Comparison of ENCODE assay signal across 12 mouse cellular contexts in genomic region chr1:162015247-162015862, GRCm38 (mm10). TPM values are rescaled to one million over a fixed set of nuclear protein-coding genes. Genes with fewer than 3 reads are reported as not detected.
DNase-seq lines count a peak whose midpoint lies in the region; ATAC-seq and TF ChIP-seq lines count a peak whose summit lies in the region.
"Had no signal": no experiment of that assay in that cellular context is flagged by ENCODE, and none has a peak within 500 bp of the region (broad histone marks: within the 10 kb centered on the region; RNA-seq: fewer than 3 reads in every experiment).

No protein-coding gene starts in this region.

- DNase-seq in hindbrain, embryonic 11.5 days (ENCODE audit: low spot score) = no peak
- DNase-seq in stomach, postnatal 0 days (ENCODE audit: low spot score) = no peak
- peak; percentile 81 for DNase-seq in forelimb bud, embryonic 11.5 days (ENCODE audit: low read depth, low spot score)
- no peak for DNase-seq in layer of hippocampus, postnatal 36 days
- DNase-seq in cerebellum, adult 2 months = no peak
- DNase-seq: cerebellum, adult 18-20 months; midbrain, embryonic 14.5 days; right cerebral cortex, postnatal 14 days had no signal

- no peak for TF ChIP-seq POLR2A in cerebellum, adult 2 months (IDR thresholded peaks at IDR 0.05; ENCODE audit: borderline replicate concordance, insufficient read depth, low read length)

- no peak overlapping the region for H3K9ac ChIP-seq in hindbrain, embryonic 15.5 days
- H3K9ac ChIP-seq in hindbrain, embryonic 11.5 days (ENCODE audit: low read depth, low read length) = no peak overlapping the region
- no peak overlapping the region for H3K9ac ChIP-seq in stomach, embryonic 14.5 days (replicated peaks; ENCODE audit: low read depth, low read length)
- no peak overlapping the region for H3K9ac ChIP-seq in stomach, postnatal 0 days (ENCODE audit: low read length)
- H3K9ac ChIP-seq: liver, embryonic 14.5 days had no signal

- no peak overlapping the region for H3K4me3 ChIP-seq in hindbrain, embryonic 15.5 days
- no peak overlapping the region for H3K4me3 ChIP-seq in hindbrain, embryonic 11.5 days (ENCODE audit: low read depth, low read length)
- H3K4me3 ChIP-seq in stomach, embryonic 14.5 days (ENCODE audit: low read depth, low read length) = no peak overlapping the region
- no peak overlapping the region for H3K4me3 ChIP-seq in stomach, postnatal 0 days (ENCODE audit: low read depth, low read length)
- H3K4me3 ChIP-seq in cerebellum, adult 2 months (replicated peaks; ENCODE audit: insufficient read depth, low read depth, low read length) = no peak overlapping the region

- H3K4me1 ChIP-seq in hindbrain, embryonic 15.5 days (replicated peaks) = peaks cover 3% of the 10 kb centered on the region; the same call in 1 of the 2 replicates
- H3K4me1 ChIP-seq in hindbrain, embryonic 11.5 days (replicated peaks; ENCODE audit: control insufficient read depth, insufficient read depth, low read length) = no peaks in the 10 kb centered on the region
- peaks cover 42% of the 10 kb centered on the region for H3K4me1 ChIP-seq in stomach, embryonic 14.5 days (ENCODE audit: control insufficient read depth, insufficient read depth, low read length)
- H3K4me1 ChIP-seq in stomach, postnatal 0 days (replicated peaks; ENCODE audit: control insufficient read depth, insufficient read depth) = peaks cover 8% of the 10 kb centered on the region; the same call in 1 of the 2 replicates
- no peaks in the 10 kb centered on the region for H3K4me1 ChIP-seq in cerebellum, adult 2 months (ENCODE audit: control insufficient read depth, insufficient read depth, low read length)

- ATAC-seq in hindbrain, embryonic 15.5 days (ENCODE audit: low FRiP score, low read depth) = no peak
- no peak for ATAC-seq in hindbrain, embryonic 11.5 days (ENCODE audit: low FRiP score)
- ATAC-seq in stomach, embryonic 14.5 days (ENCODE audit: insufficient number of reproducible peaks, insufficient read depth, low FRiP score, low read depth) = no peak; the same call in 1 of the 2 replicates
- ATAC-seq in stomach, postnatal 0 days (ENCODE audit: low FRiP score, low TSS enrichment) = no peak; the same call in 1 of the 2 replicates

- peaks cover 6% of the 10 kb centered on the region; the same call in 1 of the 2 replicates for H3K36me3 ChIP-seq in hindbrain, embryonic 15.5 days
- no peaks in the 10 kb centered on the region for H3K36me3 ChIP-seq in hindbrain, embryonic 11.5 days (ENCODE audit: control insufficient read depth, insufficient read depth, low read length)
- no peaks in the 10 kb centered on the region for H3K36me3 ChIP-seq in stomach, embryonic 14.5 days (ENCODE audit: control insufficient read depth, insufficient read depth, low read length)
- no peaks in the 10 kb centered on the region for H3K36me3 ChIP-seq in stomach, postnatal 0 days (ENCODE audit: control insufficient read depth, insufficient read depth, low read length)

- H3K9me3 ChIP-seq in hindbrain, embryonic 15.5 days = no peaks in the 10 kb centered on the region
- no peaks in the 10 kb centered on the region for H3K9me3 ChIP-seq in hindbrain, embryonic 11.5 days (ENCODE audit: control insufficient read depth, low read length)
- no peaks in the 10 kb centered on the region for H3K9me3 ChIP-seq in stomach, embryonic 14.5 days (ENCODE audit: control insufficient read depth, low read depth, low read length)
- no peaks in the 10 kb centered on the region for H3K9me3 ChIP-seq in stomach, postnatal 0 days (ENCODE audit: control insufficient read depth, low read length)

- no peaks in the 10 kb centered on the region for H3K27me3 ChIP-seq in hindbrain, embryonic 15.5 days
- no peaks in the 10 kb centered on the region for H3K27me3 ChIP-seq in hindbrain, embryonic 11.5 days (ENCODE audit: control insufficient read depth, insufficient read depth, low read length)
- H3K27me3 ChIP-seq in stomach, embryonic 14.5 days (ENCODE audit: control insufficient read depth, insufficient read depth, low read length) = no peaks in the 10 kb centered on the region
- no peaks in the 10 kb centered on the region for H3K27me3 ChIP-seq in stomach, postnatal 0 days (ENCODE audit: control insufficient read depth, insufficient read depth, low read length)
- no peaks in the 10 kb centered on the region for H3K27me3 ChIP-seq in cerebellum, adult 2 months (ENCODE audit: control insufficient read depth, insufficient read depth, low read length)

- TF ChIP-seq CTCF in stomach, postnatal 0 days (IDR thresholded peaks at IDR 0.05; ENCODE audit: low read depth) = no peak
- TF ChIP-seq CTCF in cerebellum, adult 2 months (IDR thresholded peaks at IDR 0.05; ENCODE audit: borderline replicate concordance, insufficient read depth, low read depth, low read length) = no peak

- WGBS in hindbrain, embryonic 15.5 days = 65% methylated on average over 8 of the region's 8 CpGs
- WGBS in hindbrain, embryonic 11.5 days = 57% methylated on average over 8 of the region's 8 CpGs
- WGBS in stomach, embryonic 14.5 days = 32% methylated on average over 8 of the region's 8 CpGs
- WGBS in stomach, postnatal 0 days = 32% methylated on average over 8 of the region's 8 CpGs
- WGBS in cerebellum, adult 2 months = 60% methylated on average over 8 of the region's 8 CpGs

- no peak for TF ChIP-seq EP300 in stomach, postnatal 0 days (optimal IDR thresholded peaks at IDR 0.05)

- H3K4me2 ChIP-seq in hindbrain, embryonic 15.5 days = no peak overlapping the region
- H3K4me2 ChIP-seq in hindbrain, embryonic 11.5 days (replicated peaks; ENCODE audit: low read depth, low read length) = no peak overlapping the region
- H3K4me2 ChIP-seq in stomach, embryonic 14.5 days (replicated peaks; ENCODE audit: low read depth, low read length) = no peak overlapping the region
- H3K4me2 ChIP-seq in stomach, postnatal 0 days (replicated peaks; ENCODE audit: low read depth) = no peak overlapping the region

- 0 out of 2 replicates have a peak overlapping the region, but pooled peaks have one; percentile 8 for H3K27ac ChIP-seq in hindbrain, embryonic 15.5 days (replicated peaks)
- H3K27ac ChIP-seq in hindbrain, embryonic 11.5 days (ENCODE audit: low read depth, low read length) = no peak overlapping the region
- H3K27ac ChIP-seq in stomach, embryonic 14.5 days (ENCODE audit: low read length) = peak overlapping the region; percentile 89
- H3K27ac ChIP-seq in stomach, postnatal 0 days (replicated peaks) = no peak overlapping the region
- no peak overlapping the region for H3K27ac ChIP-seq in cerebellum, adult 2 months (ENCODE audit: insufficient read depth, low read length)
- H3K27ac ChIP-seq: liver, embryonic 14.5 days had no signal

RNA-seq across cellular contexts. Expression of gene 4930558K02Rik, which starts 35.9 kb away (rescaled TPM):
- 0.16 and 0.25 TPM in 2 replicates for polyA plus RNA-seq in hindbrain, embryonic 15.5 days (2015; fragmentation: Nextera tagmentation; extraction: Ambion mirVana)
- not detected in 2 replicates for polyA plus RNA-seq in hindbrain, embryonic 11.5 days (2014; fragmentation: Nextera tagmentation; extraction: Ambion mirVana)
- not detected in 2 replicates for polyA plus RNA-seq in stomach, embryonic 14.5 days (2014; fragmentation: Nextera tagmentation; extraction: Ambion mirVana)
- polyA plus RNA-seq in stomach, postnatal 0 days (2015; fragmentation: Nextera tagmentation; extraction: Ambion mirVana) = not detected in 2 replicates
- not detected for total RNA-seq in layer of hippocampus, postnatal 36 days (2021)
- not detected in 2 replicates for polyA plus RNA-seq in cerebellum, adult 2 months (2012; rRNA removed)
- total RNA-seq: gastrocnemius, adult 8-10 months had no signal
- polyA plus RNA-seq: liver, embryonic 14.5 days; midbrain, embryonic 14.5 days had no signal

RNA-seq across cellular contexts. Expression of gene Pigc, which starts 46.4 kb away (rescaled TPM):
- 35.4 and 36.6 TPM in 2 replicates for polyA plus RNA-seq in hindbrain, embryonic 15.5 days (2015; fragmentation: Nextera tagmentation; extraction: Ambion mirVana)
- polyA plus RNA-seq in hindbrain, embryonic 11.5 days (2014; fragmentation: Nextera tagmentation; extraction: Ambion mirVana) = 33.3 and 38.6 TPM in 2 replicates
- polyA plus RNA-seq in stomach, embryonic 14.5 days (2014; fragmentation: Nextera tagmentation; extraction: Ambion mirVana) = 39.0 and 42.2 TPM in 2 replicates
- polyA plus RNA-seq in stomach, postnatal 0 days (2015; fragmentation: Nextera tagmentation; extraction: Ambion mirVana) = 29.5 and 29.9 TPM in 2 replicates
- total RNA-seq in layer of hippocampus, postnatal 36 days (2021) = 10 to 100 TPM; 13.5 to 16.1 TPM
- polyA plus RNA-seq in cerebellum, adult 2 months (2012; rRNA removed) = 20.4 and 21.5 TPM in 2 replicates

Comparison
In these comparisons a context has a peak if more than half of its experiments do, and no peak if none do; other contexts are left out.
1. H3K27ac ChIP-seq: peak in hindbrain, embryonic 15.5 days (single experiment) and stomach, embryonic 14.5 days (single experiment); none in hindbrain, embryonic 11.5 days (single experiment), stomach, postnatal 0 days (single experiment) and cerebellum, adult 2 months (single experiment).